Mouse (Mus musculus) MEL (cell line): Measurements from ENCODE around the gene Fgfr2. TPM values are rescaled to one million over a fixed set of nuclear protein-coding genes. Genes with fewer than 3 reads are reported as not detected.

ENCODE experiments used
- DNase-seq: peaks from one replicate; pipeline ENCODE4 v3.0.0; 2011; ENCODE audit warnings: low read depth, low spot score
- H3K27ac ChIP-seq: 2 replicates; pipeline ENCODE4 v1.5.1; 2012; ENCODE audit warnings: low read depth, mild to moderate bottlenecking, control low read depth, low read length, moderate library complexity; ENCODE audit not compliant: control insufficient read depth
- H3K27me3 ChIP-seq, 2 experiments: fragments of 150-350 bp in 1 of 2; sonication (generic) in 1 of 2; 2 replicates each; pipeline ENCODE4 v1.6.1; 2012; ENCODE audit warnings: low read length in 2 of 2, mild to moderate bottlenecking in 2 of 2, improper control_type of control experiment in 1 of 2, moderate library complexity in 1 of 2; ENCODE audit not compliant: insufficient read depth in 2 of 2, control insufficient read depth in 1 of 2
- H3K36me3 ChIP-seq, 2 experiments: 2 replicates each; pipeline ENCODE4 v1.6.1; 2012 to 2014; ENCODE audit warnings: low read length in 2 of 2, improper control_type of control experiment in 1 of 2, inconsistent platforms in 1 of 2, mild to moderate bottlenecking in 1 of 2; ENCODE audit not compliant: insufficient read depth in 2 of 2, control insufficient read depth in 1 of 2
- H3K4me1 ChIP-seq, 2 experiments: fragments of 150-350 bp in 1 of 2; sonication (generic) in 1 of 2; 2 replicates each; pipeline ENCODE4 v1.6.1; 2012; ENCODE audit warnings: low read length in 2 of 2, improper control_type of control experiment in 1 of 2, mild to moderate bottlenecking in 1 of 2; ENCODE audit not compliant: insufficient read depth in 2 of 2, control insufficient read depth in 1 of 2
- H3K4me3 ChIP-seq, 2 experiments: fragments of 150-350 bp in 1 of 2; sonication (generic) in 1 of 2; 2 replicates each; pipeline ENCODE4 v1.5.1; 2012; ENCODE audit warnings: low read depth in 2 of 2, low read length in 2 of 2, mild to moderate bottlenecking in 2 of 2, moderate library complexity in 2 of 2, control low read depth in 1 of 2, improper control_type of control experiment in 1 of 2; ENCODE audit not compliant: control insufficient read depth in 1 of 2, insufficient read depth in 1 of 2
- H3K79me2 ChIP-seq: 2 replicates; pipeline ENCODE4 v1.6.1; 2012; ENCODE audit warnings: mild to moderate bottlenecking, low read length, moderate library complexity; ENCODE audit not compliant: control insufficient read depth, poor library complexity, insufficient read depth
- H3K9ac ChIP-seq: 2 replicates; pipeline ENCODE4 v1.6.1; 2012; ENCODE audit warnings: low read depth, mild to moderate bottlenecking, control low read depth, low read length, moderate library complexity; ENCODE audit not compliant: control insufficient read depth, poor library complexity, severe bottlenecking
- H3K9me3 ChIP-seq: fragments of 150-350 bp; sonication (generic); replicated peaks from 2 replicates; pipeline ENCODE4 v1.6.1; 2012; ENCODE audit warnings: mild to moderate bottlenecking, low read length, improper control_type of control experiment, moderate library complexity; ENCODE audit not compliant: insufficient read depth
- BHLHE40 ChIP-seq: IDR thresholded peaks from 2 replicates; pipeline ENCODE4 v1.6.1; 2012; ENCODE audit warnings: low read depth, mild to moderate bottlenecking, inconsistent platforms, low read length, improper control_type of control experiment, borderline replicate concordance
- CHD1 ChIP-seq: IDR thresholded peaks from 2 replicates; pipeline ENCODE4 v1.6.1; 2012; ENCODE audit warnings: low read depth, mild to moderate bottlenecking, inconsistent platforms, low read length, improper control_type of control experiment
- CHD2 ChIP-seq: IDR thresholded peaks from 2 replicates; pipeline ENCODE4 v1.6.1; 2011; ENCODE audit warnings: low read length, improper control_type of control experiment
- E2F4 ChIP-seq: IDR thresholded peaks from 2 replicates; pipeline ENCODE4 v1.6.1; 2011; ENCODE audit warnings: low read depth, low read length, improper control_type of control experiment, borderline replicate concordance
- ELF1 ChIP-seq: IDR thresholded peaks from 2 replicates; pipeline ENCODE4 v1.6.1; 2014; ENCODE audit warnings: low read depth, mild to moderate bottlenecking, inconsistent platforms, low read length, improper control_type of control experiment, moderate library complexity
- EP300 ChIP-seq, 2 experiments: IDR thresholded peaks; 2 replicates each; pipeline ENCODE4 v1.6.1; 2011; ENCODE audit warnings: improper control_type of control experiment in 2 of 2, low read length in 2 of 2, low read depth in 1 of 2, mild to moderate bottlenecking in 1 of 2
- ETS1 ChIP-seq: IDR thresholded peaks from 2 replicates; pipeline ENCODE4 v1.6.1; 2012; ENCODE audit warnings: low read depth, mild to moderate bottlenecking, inconsistent platforms, low read length, improper control_type of control experiment, moderate library complexity
- GATA1 ChIP-seq: IDR thresholded peaks from 2 replicates; pipeline ENCODE4 v1.6.1; 2011; ENCODE audit warnings: low read depth, low read length, improper control_type of control experiment
- JUND ChIP-seq: IDR thresholded peaks from 2 replicates; pipeline ENCODE4 v1.6.1; 2011; ENCODE audit warnings: low read depth, mild to moderate bottlenecking, improper control_type of control experiment, low read length
- KAT2A ChIP-seq: conservative IDR thresholded peaks from 2 replicates; pipeline ENCODE4 v1.6.1; 2012; ENCODE audit warnings: low read depth, low read length, improper control_type of control experiment, inconsistent platforms
- MAX ChIP-seq: IDR thresholded peaks from 2 replicates; pipeline ENCODE4 v1.6.1; 2011; ENCODE audit warnings: low read length, improper control_type of control experiment
- MAZ ChIP-seq: IDR thresholded peaks from 2 replicates; pipeline ENCODE4 v1.6.1; 2012; ENCODE audit warnings: low read depth, mild to moderate bottlenecking, inconsistent platforms, low read length, improper control_type of control experiment
- MEF2A ChIP-seq: IDR thresholded peaks from 2 replicates; pipeline ENCODE4 v1.6.1; 2014; ENCODE audit warnings: low read depth, mild to moderate bottlenecking, inconsistent platforms, low read length, improper control_type of control experiment; ENCODE audit not compliant: poor library complexity, insufficient replicate concordance, severe bottlenecking; ENCODE audit errors: extremely low read depth
- MYB ChIP-seq: IDR thresholded peaks from 2 replicates; pipeline ENCODE4 v1.6.1; 2011; ENCODE audit warnings: mild to moderate bottlenecking, low read depth, low read length, improper control_type of control experiment
- NELFE ChIP-seq: IDR thresholded peaks from 2 replicates; pipeline ENCODE4 v1.6.1; 2011; ENCODE audit warnings: low read depth, low read length, improper control_type of control experiment
- NRF1 ChIP-seq: IDR thresholded peaks from 2 replicates; pipeline ENCODE4 v1.6.1; 2014; ENCODE audit warnings: low read depth, mild to moderate bottlenecking, inconsistent platforms, low read length, improper control_type of control experiment, moderate library complexity; ENCODE audit not compliant: poor library complexity, insufficient read depth, severe bottlenecking
- POLR2A ChIP-seq, 2 experiments: IDR thresholded peaks; 2 replicates each; pipeline ENCODE4 v1.6.1; 2011 to 2012; ENCODE audit warnings: low read length in 2 of 2, mild to moderate bottlenecking in 2 of 2, control low read depth in 1 of 2, improper control_type of control experiment in 1 of 2, low read depth in 1 of 2, moderate library complexity in 1 of 2; ENCODE audit not compliant: control insufficient read depth in 1 of 2, insufficient read depth in 1 of 2, poor library complexity in 1 of 2
- POLR2AphosphoS5 ChIP-seq: IDR thresholded peaks from 2 replicates; pipeline ENCODE4 v1.6.1; 2012; ENCODE audit warnings: low read depth, borderline replicate concordance, mild to moderate bottlenecking, inconsistent platforms, low read length, moderate library complexity, mixed read lengths
- RAD21 ChIP-seq: IDR thresholded peaks from 2 replicates; pipeline ENCODE4 v1.6.1; 2011; ENCODE audit warnings: mild to moderate bottlenecking, low read depth, low read length, improper control_type of control experiment
- RCOR1 ChIP-seq: IDR thresholded peaks from 2 replicates; pipeline ENCODE4 v1.6.1; 2012; ENCODE audit warnings: low read depth, mild to moderate bottlenecking, inconsistent platforms, low read length, improper control_type of control experiment
- SIN3A ChIP-seq: IDR thresholded peaks from 2 replicates; pipeline ENCODE4 v1.6.1; 2012; ENCODE audit warnings: low read length, improper control_type of control experiment, inconsistent platforms
- TAL1 ChIP-seq: IDR thresholded peaks from 2 replicates; pipeline ENCODE4 v1.6.1; 2012; ENCODE audit warnings: mild to moderate bottlenecking, inconsistent platforms, low read length, moderate library complexity, mixed read lengths
- TCF12 ChIP-seq: IDR thresholded peaks from 2 replicates; pipeline ENCODE4 v1.6.1; 2014; ENCODE audit warnings: low read depth, mild to moderate bottlenecking, inconsistent platforms, low read length, improper control_type of control experiment, moderate library complexity
- UBTF ChIP-seq: IDR thresholded peaks from 2 replicates; pipeline ENCODE4 v1.6.1; 2012; ENCODE audit warnings: low read depth, mild to moderate bottlenecking, inconsistent platforms, low read length, improper control_type of control experiment, moderate library complexity, borderline replicate concordance; ENCODE audit not compliant: insufficient read depth
- USF1 ChIP-seq: IDR thresholded peaks from 2 replicates; pipeline ENCODE4 v1.6.1; 2014; ENCODE audit warnings: low read depth, mild to moderate bottlenecking, inconsistent platforms, low read length, improper control_type of control experiment, moderate library complexity
- ZKSCAN1 ChIP-seq: IDR thresholded peaks from 2 replicates; pipeline ENCODE4 v1.6.1; 2012; ENCODE audit warnings: low read depth, mild to moderate bottlenecking, inconsistent platforms, low read length, improper control_type of control experiment, moderate library complexity
- ZMIZ1 ChIP-seq: IDR thresholded peaks from 2 replicates; pipeline ENCODE4 v1.6.1; 2012; ENCODE audit warnings: low read depth, mild to moderate bottlenecking, inconsistent platforms, low read length, improper control_type of control experiment, moderate library complexity
- ZNF384 ChIP-seq: IDR thresholded peaks from 2 replicates; pipeline ENCODE4 v1.6.1; 2012; ENCODE audit warnings: low read depth, mild to moderate bottlenecking, inconsistent platforms, low read length, improper control_type of control experiment
- polyA plus RNA-seq, 2 experiments: library from polyadenylated mRNA; stranded (reverse) in 1 of 2; unstranded in 1 of 2; fragments of >175 nt in 1 of 2; fragments of >200 nt in 1 of 2; gene quantifications; 2 replicates each; pipeline versions ENCODE4 v1.2.1 to v1.2.4; 2012; ENCODE audit warnings: low replicate concordance in 2 of 2, low read depth in 1 of 2; ENCODE audit not compliant: insufficient read length in 2 of 2, insufficient read depth in 1 of 2, missing spikeins in 1 of 2
- total RNA-seq: library from RNA; depleted of rRNA; stranded (reverse); fragments of 300-350 nt; gene quantifications from 2 replicates; pipeline ENCODE4 v1.2.3, GENCODE M21; 2012

The Fgfr2 gene
- total and polyA plus RNA-seq, 3 experiments = not detected

DNA sequence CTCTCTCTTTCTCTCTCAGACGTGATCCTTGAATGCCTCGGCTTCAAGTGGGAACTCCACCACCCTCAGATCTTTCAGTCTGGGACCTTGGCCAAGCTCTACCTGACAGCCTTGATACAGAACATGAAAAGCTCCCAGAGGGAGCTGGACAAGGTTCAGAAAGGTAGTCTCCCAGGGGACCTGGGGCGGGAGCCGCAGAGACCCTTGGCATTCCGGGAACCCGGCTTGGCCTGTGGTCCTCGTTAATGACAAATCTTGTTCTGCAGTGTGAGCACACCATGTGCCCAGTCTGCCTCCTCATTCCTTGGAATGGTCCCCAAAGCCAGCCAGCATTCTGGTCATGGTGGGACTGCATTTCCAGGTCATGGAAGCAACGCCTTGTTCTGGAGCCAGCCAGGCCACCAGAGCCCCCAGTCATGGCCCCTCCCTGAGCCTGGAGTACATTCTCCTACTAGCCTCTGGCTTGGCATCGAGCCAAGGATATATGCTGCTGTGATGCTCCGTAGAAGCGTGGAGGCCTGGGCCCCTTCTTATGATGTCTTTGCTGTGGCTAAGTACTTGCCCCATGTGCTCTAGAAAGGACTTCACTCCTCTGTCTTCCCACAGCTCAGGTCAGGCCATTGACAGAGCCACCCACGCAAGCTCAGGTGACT lies 2337.1 kb downstream of the Fgfr2 start:
- TF ChIP-seq NELFE (no peak), MEF2A (no peak), ETS1 (no peak), GATA1 (no peak), CHD2 (no peak), ZKSCAN1 (no peak), E2F4 (no peak), RAD21 (no peak), USF1 (no peak), ZNF384 (no peak), RCOR1 (no peak), KAT2A (no peak), UBTF (no peak), ZMIZ1 (no peak), TAL1 (no peak), NRF1 (no peak), CHD1 (no peak)
- Histone ChIP-seq H3K9ac (no peak overlapping the region), H3K27ac (no peak overlapping the region), H3K27me3 (no peaks in the 10 kb centered on the region), H3K4me3 (no peak overlapping the region), H3K79me2 (no peaks in the 10 kb centered on the region), H3K36me3 (no peaks in the 10 kb centered on the region), H3K9me3 (no peaks in the 10 kb centered on the region), H3K4me1 (no peaks in the 10 kb centered on the region)
- no peak for DNase-seq

DNA sequence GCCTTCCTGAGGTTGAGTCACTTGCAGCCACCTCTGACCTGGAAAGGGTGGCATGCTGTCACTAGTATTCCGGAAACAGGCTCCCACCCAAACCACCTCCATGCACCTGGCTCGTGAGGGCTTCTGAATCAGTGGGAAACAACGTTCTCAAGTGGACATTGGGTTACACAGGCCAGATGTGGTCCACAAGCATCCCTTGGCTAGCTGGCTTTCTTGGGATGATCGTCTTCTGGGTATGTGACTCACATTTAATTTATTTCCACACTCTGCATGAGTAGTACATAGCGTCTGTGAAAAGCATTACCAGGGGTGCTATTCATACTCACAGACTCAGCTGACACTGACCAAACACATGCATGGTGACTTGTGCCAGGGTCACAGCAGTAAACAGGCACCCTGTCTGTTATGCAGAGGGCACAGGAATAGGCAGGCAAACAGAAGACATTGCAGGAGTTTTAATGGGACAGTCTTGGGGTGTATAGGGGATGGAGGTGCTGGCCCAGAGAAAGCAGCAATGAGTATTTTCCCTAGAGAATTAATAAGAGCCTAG lies 2340.6 kb downstream of the Fgfr2 start:
- TF ChIP-seq CHD2 (no peak), ELF1 (no peak), RCOR1 (no peak), MAZ (no peak), NELFE (no peak), JUND (no peak), POLR2A (IDR thresholded peaks at IDR 0.05; ENCODE audit: control insufficient read depth in 1 of 2, insufficient read depth in 1 of 2, low read depth in 1 of 2, low read length in 2 of 2, poor library complexity in 1 of 2) (no peak), MEF2A (no peak), MYB (no peak), RAD21 (no peak), EP300 (IDR thresholded peaks at IDR 0.05; ENCODE audit: low read depth in 1 of 2, low read length in 2 of 2) (no peak), BHLHE40 (no peak), TCF12 (no peak), SIN3A (no peak), MAX (no peak), POLR2AphosphoS5 (no peak)
- DNase-seq = no peak

More for the DNA sequence above, 2340.6 kb downstream of the Fgfr2 start:
- no peak overlapping the region for H3K27ac ChIP-seq
- no peak overlapping the region for H3K9ac ChIP-seq
- H3K4me1 ChIP-seq = no peaks in the 10 kb centered on the region
- no peak overlapping the region for H3K4me3 ChIP-seq
- H3K36me3 ChIP-seq = no peaks in the 10 kb centered on the region
- no peaks in the 10 kb centered on the region for H3K79me2 ChIP-seq
- no peaks in the 10 kb centered on the region for H3K27me3 ChIP-seq
- H3K9me3 ChIP-seq = no peaks in the 10 kb centered on the region
